Mouse (Mus musculus) heart, postnatal 0 days (tissue): ENCODE results near the gene Cmtm8. TPM values are rescaled to one million over a fixed set of nuclear protein-coding genes. Genes with fewer than 3 reads are reported as not detected.

Experiments
- ATAC-seq: fragments of 200-750 bp; cut with Nextera tagmentation; 2 replicates; pipeline ENCODE4 v1.8.0; 2017; ENCODE audit warnings: low read depth, moderate number of reproducible peaks, moderate library complexity; ENCODE audit not compliant: insufficient read depth
- DNase-seq: peaks from one replicate; pipeline ENCODE4 v3.0.0-alpha.2; 2016; ENCODE audit warnings: low spot score
- H3K27ac ChIP-seq: fragments of 300-500 bp; sonication (generic); 2 replicates; pipeline ENCODE4 v1.5.1; 2014; ENCODE audit warnings: low read depth, mild to moderate bottlenecking
- H3K27me3 ChIP-seq: fragments of 300-500 bp; sonication (generic); 2 replicates; pipeline ENCODE4 v1.6.1; 2014; ENCODE audit warnings: low read length, mixed read lengths; ENCODE audit not compliant: control insufficient read depth, insufficient read depth
- H3K36me3 ChIP-seq: fragments of 300-500 bp; sonication (generic); replicated peaks from 2 replicates; pipeline ENCODE4 v1.6.1; 2014; ENCODE audit warnings: low read length, mixed read lengths; ENCODE audit not compliant: control insufficient read depth, insufficient read depth
- H3K4me1 ChIP-seq: fragments of 300-500 bp; sonication (generic); 2 replicates; pipeline ENCODE4 v1.6.1; 2014; ENCODE audit warnings: antibody characterized with exemption; ENCODE audit not compliant: control insufficient read depth, insufficient read depth
- H3K4me2 ChIP-seq: fragments of 300-500 bp; sonication (generic); 2 replicates; pipeline ENCODE4 v1.6.1; 2014; ENCODE audit warnings: low read depth, mild to moderate bottlenecking, low read length, moderate library complexity
- H3K4me3 ChIP-seq: fragments of 300-500 bp; sonication (generic); 2 replicates; pipeline ENCODE4 v1.5.1; 2014; ENCODE audit warnings: low read depth, low read length
- H3K9ac ChIP-seq: fragments of 300-500 bp; sonication (generic); replicated peaks from 2 replicates; pipeline ENCODE4 v1.6.1; 2014; ENCODE audit warnings: low read depth, low read length, mixed read lengths
- H3K9me3 ChIP-seq: fragments of 300-500 bp; sonication (generic); replicated peaks from 2 replicates; pipeline ENCODE4 v1.6.1; 2016; ENCODE audit warnings: low read length; ENCODE audit not compliant: control insufficient read depth
- CTCF ChIP-seq: IDR thresholded peaks from 2 replicates; pipeline ENCODE4 v1.5.1; 2016; ENCODE audit warnings: antibody characterized with exemption, control low read depth, low read depth
- EP300 ChIP-seq: IDR thresholded peaks from 2 replicates; pipeline ENCODE4 v1.6.1; 2016; ENCODE audit warnings: antibody characterized with exemption, low read depth
- WGBS: fragments of 180-500 bp; shearing (Covaris S2); extraction: QIAGEN DNeasy Blood & Tissue Kit; methylation state at CpG from one replicate; pipeline ENCODE4 v1.1.7; 2014; 5-methylcytosine and 5-hydroxymethylcytosine counted together
- polyA plus RNA-seq: library from polyadenylated mRNA; unstranded; fragments of >200 nt; fragmentation: Nextera tagmentation; extraction: Ambion mirVana; gene quantifications from 2 replicates; pipeline ENCODE4 v1.2.1, GENCODE M21; 2015
- total RNA-seq: library from RNA; depleted of rRNA; stranded (reverse); fragments of >200 nt; gene quantifications from 2 replicates; pipeline ENCODE4 v1.2.3, GENCODE M21; 2014; ENCODE audit warnings: low replicate concordance

Gene Cmtm8
- total and polyA plus RNA-seq, 2 experiments from 2014 or later, result 14.4 to 14.8 TPM

GRCm38 (mm10) chr9:114818918-114819317 is 25.0 kb downstream of the Cmtm8 start:
- DNase-seq, result peak; percentile 28
- no peaks in the 10 kb centered on the region for H3K9me3 ChIP-seq

DNA sequence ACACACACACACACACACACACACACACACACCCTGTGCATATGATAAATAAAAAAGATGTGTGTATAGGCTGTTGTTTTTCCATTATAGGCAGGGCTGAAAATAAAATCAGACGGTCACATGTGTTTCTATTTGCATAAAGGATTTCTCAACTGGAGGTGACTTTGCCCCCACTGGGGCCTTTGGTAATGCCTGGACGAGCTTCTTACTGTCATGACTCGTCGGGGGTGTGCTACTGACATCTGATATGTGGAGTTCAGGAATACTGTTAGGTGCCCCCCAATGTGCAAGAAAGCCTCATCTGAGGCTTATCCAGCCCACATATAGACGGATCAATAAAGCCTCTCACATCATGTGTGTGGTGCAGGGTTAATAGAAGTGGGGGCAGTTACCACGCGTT is 26.9 kb downstream of the Cmtm8 start:
- 69% methylated on average over 7 of the region's 7 CpGs for WGBS
- Histone ChIP-seq H3K4me3 (no peak overlapping the region), H3K27me3 (no peaks in the 10 kb centered on the region), H3K36me3 (no peaks in the 10 kb centered on the region), H3K4me2 (no peak overlapping the region), H3K9me3 (no peaks in the 10 kb centered on the region), H3K27ac (no peak overlapping the region), H3K9ac (no peak overlapping the region), H3K4me1 (no peaks in the 10 kb centered on the region)
- ATAC-seq, result no peak
- no peak for DNase-seq
- TF ChIP-seq EP300 (no peak), CTCF (no peak)

More at GRCm38 (mm10) chr9:114818918-114819317, 25.0 kb downstream of the Cmtm8 start:
- no peaks in the 10 kb centered on the region for H3K36me3 ChIP-seq
- ATAC-seq, result peak; percentile 58; the same call in 1 of the 2 replicates
- TF ChIP-seq CTCF (no peak), EP300 (no peak)
- H3K9ac ChIP-seq, result no peak overlapping the region
- H3K4me1 ChIP-seq, result no peaks in the 10 kb centered on the region
- no peak overlapping the region for H3K27ac ChIP-seq
- no peaks in the 10 kb centered on the region for H3K27me3 ChIP-seq
- no peak overlapping the region for H3K4me2 ChIP-seq
- 69% methylated on average over 3 of the region's 3 CpGs for WGBS
- H3K4me3 ChIP-seq, result no peak overlapping the region

DNA sequence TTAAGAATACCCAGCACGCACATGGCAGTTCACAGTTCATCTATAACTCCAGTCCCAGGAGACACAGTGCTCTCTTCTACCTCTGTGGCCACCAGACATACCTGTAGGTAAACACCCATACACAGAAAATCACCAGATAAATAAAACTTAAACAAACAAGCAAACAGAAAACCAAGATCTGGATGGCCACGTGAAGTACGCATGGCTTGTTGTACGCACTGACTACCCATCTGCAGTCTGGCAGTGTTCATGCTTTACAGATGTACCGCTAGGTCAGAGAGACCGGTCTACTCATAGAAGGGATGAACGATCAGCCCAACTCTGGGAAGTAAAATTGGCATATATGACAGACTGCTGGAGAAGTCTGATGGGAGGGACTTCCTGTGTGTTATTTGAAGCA is 27.8 kb downstream of the Cmtm8 start:
- Histone ChIP-seq H3K4me3 (no peak overlapping the region), H3K36me3 (no peaks in the 10 kb centered on the region), H3K27ac (no peak overlapping the region), H3K9ac (no peak overlapping the region), H3K27me3 (no peaks in the 10 kb centered on the region), H3K4me1 (no peaks in the 10 kb centered on the region), H3K9me3 (no peaks in the 10 kb centered on the region), H3K4me2 (no peak overlapping the region)
- TF ChIP-seq EP300 (no peak), CTCF (no peak)
- ATAC-seq, result no peak
- DNase-seq, result no peak
- WGBS, result 90% methylated on average over 7 of the region's 7 CpGs

DNA sequence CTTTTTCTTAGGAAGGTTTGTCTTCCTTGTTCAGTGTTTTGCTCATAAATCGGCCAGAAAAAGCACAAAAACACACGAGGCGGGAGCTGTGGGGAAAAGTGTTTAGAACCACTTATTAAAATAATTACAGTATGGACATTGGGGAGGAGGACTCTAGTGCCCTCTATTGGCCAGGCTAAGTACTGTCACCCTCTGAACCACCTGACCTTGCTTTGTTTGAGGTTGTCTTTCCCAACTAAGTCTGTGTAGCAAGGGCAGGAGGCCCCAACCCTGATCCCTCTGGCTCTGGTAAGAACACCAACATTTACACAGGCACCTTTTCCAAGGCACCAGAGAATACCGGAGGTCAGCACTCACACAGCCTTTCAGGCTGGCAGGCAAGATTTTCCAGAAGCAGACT is 28.6 kb downstream of the Cmtm8 start:
- Histone ChIP-seq H3K4me3 (no peak overlapping the region), H3K4me2 (no peak overlapping the region), H3K4me1 (no peaks in the 10 kb centered on the region), H3K9me3 (no peaks in the 10 kb centered on the region), H3K36me3 (no peaks in the 10 kb centered on the region), H3K9ac (no peak overlapping the region), H3K27ac (no peak overlapping the region), H3K27me3 (no peaks in the 10 kb centered on the region)
- DNase-seq, result peak; percentile 50
- no peak for TF ChIP-seq EP300
- TF ChIP-seq CTCF, result peak; percentile 67
- WGBS, result 60% methylated on average over 4 of the region's 4 CpGs
- ATAC-seq, result 0 out of 2 replicates have a peak, but pooled peaks have one; percentile 36

DNA sequence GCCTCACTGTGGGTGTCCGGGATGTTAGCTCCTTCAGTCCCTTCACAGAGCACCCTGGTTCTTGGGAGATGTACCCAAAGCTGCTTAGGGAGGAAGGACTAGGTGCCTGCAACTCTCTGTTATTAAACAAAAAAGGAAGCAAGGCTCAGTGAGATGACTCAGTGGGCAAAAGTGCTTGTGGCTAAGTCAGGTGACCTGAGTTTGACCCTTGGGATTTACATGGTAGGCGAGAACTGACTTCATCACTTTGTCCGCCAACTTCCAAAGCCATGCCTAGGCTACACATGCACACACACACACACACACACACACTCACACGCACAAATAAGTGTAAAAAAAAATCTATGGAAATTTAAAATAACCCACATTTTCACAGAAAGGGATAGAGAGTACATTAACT is 32.0 kb downstream of the Cmtm8 start:
- H3K27ac ChIP-seq, result no peak overlapping the region
- H3K36me3 ChIP-seq, result no peaks in the 10 kb centered on the region
- no peak for DNase-seq
- H3K9me3 ChIP-seq, result no peaks in the 10 kb centered on the region
- H3K9ac ChIP-seq, result no peak overlapping the region
- TF ChIP-seq EP300 (no peak), CTCF (no peak)
- no peak overlapping the region for H3K4me2 ChIP-seq
- H3K27me3 ChIP-seq, result no peaks in the 10 kb centered on the region
- H3K4me1 ChIP-seq, result peaks cover 6% of the 10 kb centered on the region; the same call in 1 of the 2 replicates
- ATAC-seq, result no peak
- no peak overlapping the region for H3K4me3 ChIP-seq
- whole genome bisulfite sequencing, result 72% methylated on average over 4 of the region's 4 CpGs

- Histone ChIP-seq H3K27ac (no peak overlapping the region), H3K4me2 (no peak overlapping the region), H3K36me3 (no peaks in the 10 kb centered on the region), H3K9ac (no peak overlapping the region), H3K4me1 (peaks cover 6% of the 10 kb centered on the region; the same call in 1 of the 2 replicates), H3K27me3 (no peaks in the 10 kb centered on the region), H3K9me3 (no peaks in the 10 kb centered on the region), H3K4me3 (no peak overlapping the region)
- TF ChIP-seq EP300 (no peak), CTCF (no peak)
- 67% methylated on average over 11 of the region's 11 CpGs for WGBS
- no peak for ATAC-seq
- DNase-seq, result no peak
These were observed 33.1 kb downstream of the Cmtm8 start for GRCm38 (mm10) chr9:114810837-114811236.
